Mouse (Mus musculus): ENCODE measurements around the gene Klhl12.
"Not testable (repeated sequence)": the region's sequence is repeated elsewhere in the genome, so short reads cannot be mapped to it uniquely, and the experiment has no call there.

Gene Klhl12

GRCm38 (mm10) chr1:134454904-134455824 lies at the start of gene Klhl12:
Gene Klhl12 (plus strand): TSS chr1:134455531.
- DNase-seq (ENCODE audit: low spot score in 2 of 2) = peak; percentile 98 to 99

DNA sequence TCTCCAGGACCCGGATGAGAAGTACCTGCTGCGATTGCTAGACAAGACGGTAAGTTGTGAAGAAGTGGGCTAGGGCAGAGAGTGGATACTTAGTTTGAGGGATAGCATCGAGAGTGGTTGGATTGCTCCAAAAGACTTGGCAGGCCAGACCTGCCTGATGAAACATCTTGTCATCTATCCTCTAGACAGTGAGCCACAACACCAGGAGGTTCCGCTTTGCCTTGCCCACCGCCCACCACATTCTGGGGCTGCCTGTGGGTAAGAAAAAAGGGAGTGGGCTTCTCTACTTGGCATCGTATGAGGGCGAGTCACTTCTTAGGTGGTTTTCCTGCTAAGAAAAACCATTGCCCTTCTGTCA lies 48.9 kb upstream of the Klhl12 start:
- no peak for DNase-seq (ENCODE audit: low spot score in 2 of 2)

GRCm38 (mm10) chr1:134408080-134408479 lies 47.3 kb upstream of the Klhl12 start:
- no peak for DNase-seq (ENCODE audit: low spot score in 2 of 2)

DNA sequence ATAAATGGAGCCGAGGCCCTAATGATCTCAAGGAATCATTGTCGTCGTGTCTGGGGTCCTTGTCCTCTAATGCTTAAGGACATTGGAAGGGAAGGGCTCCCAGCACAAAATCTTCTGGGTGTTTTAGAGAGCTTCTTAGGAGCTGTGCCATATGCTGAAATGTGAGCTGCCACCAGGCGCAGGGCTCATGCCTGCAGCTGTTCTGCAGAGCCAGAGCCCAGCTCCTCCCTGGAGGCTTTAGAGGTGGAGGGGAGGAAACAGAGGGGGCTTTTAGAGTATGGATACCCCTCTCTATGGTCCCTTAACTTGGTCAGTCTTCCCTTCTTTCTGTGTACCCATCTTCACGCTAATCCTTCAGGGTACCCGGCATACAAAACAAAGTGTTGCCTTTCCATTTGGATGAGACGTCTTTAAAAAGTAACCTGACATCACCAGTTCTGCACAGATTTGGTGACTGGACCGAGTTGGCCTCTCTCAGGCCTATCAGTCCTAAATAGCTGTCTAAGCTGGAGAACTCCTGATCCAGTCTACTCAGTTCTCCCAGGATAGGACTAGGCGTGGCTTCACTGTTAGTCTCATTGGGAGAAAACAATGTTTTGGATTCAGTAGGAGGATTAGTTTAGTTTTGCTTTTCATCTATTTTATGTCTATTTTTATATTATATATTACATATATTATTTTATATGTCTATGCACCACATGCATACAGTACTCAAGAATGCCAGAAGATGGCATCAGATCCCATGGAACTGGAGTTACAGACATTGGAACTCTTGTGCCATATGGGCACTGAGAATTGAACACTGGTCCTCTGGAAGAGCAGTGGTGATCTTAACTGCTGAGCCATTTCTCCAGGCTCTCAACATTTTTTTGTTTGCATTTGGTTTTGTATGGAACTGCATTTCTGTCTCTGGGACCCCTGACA lies 43.4 kb upstream of the Klhl12 start:
- no peak for DNase-seq (ENCODE audit: low spot score in 2 of 2)

GRCm38 (mm10) chr1:134414038-134414437 lies 41.3 kb upstream of the Klhl12 start:
- no peak for DNase-seq (ENCODE audit: low spot score in 2 of 2)

DNA sequence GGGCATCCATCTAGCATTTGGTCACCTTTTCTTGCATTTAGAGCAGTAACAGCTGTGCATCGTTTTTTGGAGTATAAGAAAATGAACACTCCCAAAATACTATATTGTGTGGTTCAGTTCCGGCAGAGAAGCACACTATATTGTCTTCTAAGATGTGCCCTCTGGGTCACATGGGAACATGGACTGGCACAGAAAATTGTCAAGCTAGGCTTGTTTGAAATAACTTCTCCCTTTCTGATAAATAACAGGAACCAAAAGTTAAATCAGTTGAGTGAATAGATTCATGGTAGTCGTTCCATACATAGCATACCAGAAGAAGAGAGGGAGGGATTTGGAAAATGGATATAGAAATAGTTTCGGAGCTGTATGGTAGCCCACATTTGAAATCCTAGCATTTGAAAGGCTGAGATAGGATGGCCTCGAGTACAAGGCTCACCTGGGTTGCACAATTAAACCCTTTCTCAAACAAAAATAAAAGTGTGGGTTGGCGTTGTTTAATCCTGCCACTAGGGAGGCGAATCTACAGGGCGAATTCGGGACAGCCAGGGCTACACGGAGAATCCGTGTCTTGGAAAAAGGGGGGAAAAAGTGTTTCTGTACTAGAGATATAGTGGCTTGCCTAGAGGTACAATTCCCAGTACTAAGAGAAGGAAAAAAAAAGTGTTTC lies 40.7 kb upstream of the Klhl12 start:
- no peak for DNase-seq (ENCODE audit: low spot score in 2 of 2)

GRCm38 (mm10) chr1:134415168-134415831 lies 40.0 kb upstream of the Klhl12 start, which contains the start of gene Adipor1:
Gene Adipor1 (plus strand): TSS chr1:134415378.
- peak; percentile 97 for DNase-seq (ENCODE audit: low spot score in 2 of 2)

- no peak for DNase-seq (ENCODE audit: low spot score in 2 of 2)
Measured at GRCm38 (mm10) chr1:134418414-134418975, 36.8 kb upstream of the Klhl12 start.

GRCm38 (mm10) chr1:134419176-134419575 lies 36.2 kb upstream of the Klhl12 start:
- DNase-seq (ENCODE audit: low spot score in 2 of 2) = no peak

DNA sequence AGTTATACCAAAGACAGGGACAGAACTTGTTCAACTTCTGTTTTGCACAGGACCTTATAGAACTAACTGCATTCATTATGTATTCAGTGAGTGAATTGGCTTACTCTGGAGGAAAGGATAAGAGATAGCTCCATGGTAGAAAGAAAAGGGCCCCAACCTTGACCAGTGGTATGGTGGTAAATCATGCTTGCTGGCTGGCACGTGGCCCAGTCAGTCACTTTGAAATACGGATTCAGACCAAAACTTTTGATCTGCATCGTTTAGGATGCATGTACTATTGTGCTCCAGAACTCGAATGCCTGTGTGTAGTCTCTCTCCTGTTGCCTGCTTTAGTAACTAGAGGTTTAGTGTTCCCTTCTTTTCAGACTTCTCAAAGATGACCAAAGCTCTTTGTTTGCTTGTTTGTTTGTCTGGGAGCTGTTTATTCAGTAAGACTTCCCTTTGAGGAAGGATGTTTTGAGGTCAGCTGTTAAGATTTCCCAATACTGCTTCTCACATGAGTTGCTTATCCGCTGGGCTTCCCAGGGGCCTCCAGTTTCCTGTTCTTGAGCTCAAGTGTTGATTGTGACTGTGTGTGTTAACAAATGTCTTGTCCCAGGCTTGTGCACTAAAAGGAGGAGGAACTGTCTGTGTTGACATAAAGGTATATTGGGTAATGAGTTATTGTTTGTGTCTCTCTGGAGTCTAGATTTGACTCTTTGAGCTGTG lies 35.4 kb upstream of the Klhl12 start:
- no peak for DNase-seq (ENCODE audit: low spot score in 2 of 2)

DNA sequence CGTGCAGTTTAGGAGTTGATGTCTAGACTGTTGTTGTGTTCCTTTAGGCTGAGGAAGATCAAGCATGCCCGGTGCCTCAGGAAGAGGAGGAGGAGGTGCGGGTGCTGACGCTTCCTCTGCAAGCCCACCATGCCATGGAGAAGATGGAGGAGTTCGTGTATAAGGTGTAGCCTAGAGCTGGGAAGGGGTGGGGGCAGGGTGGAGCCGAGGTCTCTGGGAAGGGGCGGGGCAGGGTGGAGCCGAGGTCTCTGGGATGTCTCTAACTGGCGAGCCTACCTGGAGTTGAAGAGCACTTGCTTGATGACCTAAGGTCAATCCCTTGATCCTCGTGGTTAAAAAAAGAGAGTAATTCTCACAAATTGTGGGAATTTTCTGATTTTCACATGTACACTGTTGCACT lies 31.4 kb upstream of the Klhl12 start:
- DNase-seq (ENCODE audit: low spot score in 2 of 2) = peak in 1 of 2 experiments; percentile 59

- peak; percentile 83 to 84 for DNase-seq (ENCODE audit: low spot score in 2 of 2)
Measured at GRCm38 (mm10) chr1:134426289-134426688, 29.0 kb upstream of the Klhl12 start.

GRCm38 (mm10) chr1:134433002-134433401 lies 22.3 kb upstream of the Klhl12 start:
- no peak for DNase-seq (ENCODE audit: low spot score in 2 of 2)

GRCm38 (mm10) chr1:134433473-134433872 lies 21.9 kb upstream of the Klhl12 start:
- no peak for DNase-seq (ENCODE audit: low spot score in 2 of 2)

DNA sequence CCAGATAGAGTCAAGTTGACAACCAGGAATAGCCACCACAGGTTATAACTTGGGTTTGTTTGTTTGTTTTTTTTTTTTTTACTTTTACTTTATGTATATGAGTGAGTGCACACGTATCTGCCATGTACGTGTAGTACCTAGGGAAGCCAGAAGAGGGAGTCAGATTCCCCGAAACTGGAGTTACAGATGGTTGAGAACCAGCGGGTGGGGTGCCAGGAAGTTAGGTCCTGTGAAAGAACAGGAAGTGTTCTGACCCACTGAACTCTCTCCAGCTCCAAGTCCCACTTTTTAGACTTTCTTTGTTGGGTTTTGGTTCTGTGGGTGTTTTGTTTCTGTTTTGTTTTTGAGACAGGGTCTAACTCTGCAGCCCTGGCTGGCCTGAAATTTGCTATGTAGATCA lies 19.9 kb upstream of the Klhl12 start:
- DNase-seq (ENCODE audit: low spot score in 2 of 2) = peak in 1 of 2 experiments; percentile 66

- no peak for DNase-seq (ENCODE audit: low spot score in 2 of 2)
Measured at GRCm38 (mm10) chr1:134440437-134440836, 14.9 kb upstream of the Klhl12 start.

GRCm38 (mm10) chr1:134441737-134442136 lies 13.6 kb upstream of the Klhl12 start:
- not testable (repeated sequence) for DNase-seq (ENCODE audit: low spot score in 2 of 2)

DNA sequence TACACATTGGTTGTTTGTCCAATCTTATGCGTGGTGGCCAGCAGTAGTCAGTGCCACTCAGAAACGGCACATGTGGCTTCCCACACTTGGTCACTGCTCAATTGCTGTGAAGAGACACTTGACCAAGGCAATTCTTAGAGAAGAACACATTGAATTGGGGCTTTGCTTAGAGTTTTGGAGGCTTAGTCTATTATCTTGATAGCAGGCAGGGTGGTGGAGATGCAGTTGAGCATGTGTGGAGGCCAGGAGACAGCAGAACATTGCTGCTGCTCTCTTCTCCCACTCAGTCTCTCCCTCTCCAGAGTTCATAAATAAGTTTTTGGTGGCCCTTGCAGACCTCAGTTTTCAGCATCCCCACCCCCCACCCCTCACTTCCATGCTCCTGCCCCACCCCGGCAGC lies 12.9 kb upstream of the Klhl12 start:
- no peak for DNase-seq (ENCODE audit: low spot score in 2 of 2)

GRCm38 (mm10) chr1:134443288-134443687 lies 12.0 kb upstream of the Klhl12 start:
- not testable (repeated sequence) for DNase-seq (ENCODE audit: low spot score in 2 of 2)

DNA sequence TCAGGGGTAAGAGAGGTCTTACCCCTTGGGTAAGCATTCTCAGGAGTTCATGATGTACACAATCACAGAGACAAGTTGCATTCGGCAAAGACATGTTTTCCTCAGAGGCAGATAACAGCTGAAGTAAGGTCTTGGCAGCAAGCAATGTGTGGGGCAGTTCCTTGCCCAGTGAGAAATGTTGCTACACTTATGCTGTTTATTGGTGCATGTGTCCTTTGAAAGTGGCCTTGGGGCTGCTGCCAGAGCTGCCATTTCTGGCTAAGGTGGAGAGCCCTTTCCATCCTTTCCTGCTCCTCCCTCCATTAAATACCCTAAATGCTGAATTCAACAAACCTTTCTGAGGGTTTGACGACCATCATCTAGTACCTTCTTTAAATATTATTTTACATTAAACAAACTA lies 9.9 kb upstream of the Klhl12 start:
- DNase-seq (ENCODE audit: low spot score in 2 of 2) = no peak
